ENCODE assay signal across 12 mouse cellular contexts in genomic region chr8:115522527-115522926, GRCm38 (mm10).
DNase-seq lines count a peak whose midpoint lies in the region; ATAC-seq and TF ChIP-seq lines count a peak whose summit lies in the region.
"Had no signal": no experiment of that assay in that cellular context is flagged by ENCODE, and none has a peak within 500 bp of the region (broad histone marks: within the 10 kb centered on the region; RNA-seq: fewer than 3 reads in every experiment).

No protein-coding gene starts in this region.

- H3K27me3 ChIP-seq in kidney, postnatal 0 days (ENCODE audit: insufficient read depth, low read length) = no peaks in the 10 kb centered on the region
- no peaks in the 10 kb centered on the region for H3K27me3 ChIP-seq in kidney, embryonic 14.5 days (ENCODE audit: control insufficient read depth, insufficient read depth, low read length)
- no peaks in the 10 kb centered on the region for H3K27me3 ChIP-seq in intestine, embryonic 15.5 days (replicated peaks)
- H3K27me3 ChIP-seq in stomach, embryonic 15.5 days (replicated peaks) = no peaks in the 10 kb centered on the region
- no peaks in the 10 kb centered on the region for H3K27me3 ChIP-seq in forebrain, embryonic 12.5 days

- H3K4me3 ChIP-seq in kidney, postnatal 0 days (replicated peaks; ENCODE audit: low read depth, low read length) = no peak overlapping the region
- H3K4me3 ChIP-seq in kidney, embryonic 14.5 days (ENCODE audit: low read length) = no peak overlapping the region
- H3K4me3 ChIP-seq in intestine, embryonic 15.5 days (replicated peaks) = no peak overlapping the region
- no peak overlapping the region for H3K4me3 ChIP-seq in lung, adult 2 months (replicated peaks; ENCODE audit: extremely low read depth, low read depth, low read length)
- H3K4me3 ChIP-seq in stomach, embryonic 15.5 days (replicated peaks) = no peak overlapping the region
- no peak overlapping the region for H3K4me3 ChIP-seq in forebrain, embryonic 12.5 days (replicated peaks)
- H3K4me3 ChIP-seq: myocyte had no signal

- intact Hi-C loops in gastrocnemius, postnatal 36 days (cut with DNase I) = no loop called here

- no peaks in the 10 kb centered on the region for H3K36me3 ChIP-seq in kidney, postnatal 0 days (ENCODE audit: insufficient read depth, low read length)
- H3K36me3 ChIP-seq in kidney, embryonic 14.5 days (ENCODE audit: control insufficient read depth, insufficient read depth, low read length) = no peaks in the 10 kb centered on the region
- no peaks in the 10 kb centered on the region for H3K36me3 ChIP-seq in intestine, embryonic 15.5 days
- no peaks in the 10 kb centered on the region for H3K36me3 ChIP-seq in stomach, embryonic 15.5 days
- H3K36me3 ChIP-seq in forebrain, embryonic 12.5 days (replicated peaks) = no peaks in the 10 kb centered on the region

- no peak overlapping the region for H3K4me2 ChIP-seq in kidney, postnatal 0 days (ENCODE audit: low read length)
- no peak overlapping the region for H3K4me2 ChIP-seq in kidney, embryonic 14.5 days (replicated peaks; ENCODE audit: low read depth, low read length)
- no peak overlapping the region for H3K4me2 ChIP-seq in intestine, embryonic 15.5 days (replicated peaks)
- no peak overlapping the region for H3K4me2 ChIP-seq in stomach, embryonic 15.5 days
- H3K4me2 ChIP-seq in forebrain, embryonic 12.5 days = no peak overlapping the region

- DNase-seq in kidney, postnatal 0 days (ENCODE audit: low spot score) = peak; percentile 27
- no peak for DNase-seq in lung, adult 2 months
- DNase-seq in gastrocnemius, postnatal 36 days = no peak
- DNase-seq: cerebellum, adult 11 months; gastrocnemius, postnatal 25 days; layer of hippocampus, postnatal 36 days; thymus, postnatal 36 days had no signal

- no peaks in the 10 kb centered on the region for H3K4me1 ChIP-seq in kidney, postnatal 0 days (replicated peaks; ENCODE audit: insufficient read depth, low read length)
- no peaks in the 10 kb centered on the region for H3K4me1 ChIP-seq in kidney, embryonic 14.5 days (ENCODE audit: control insufficient read depth, insufficient read depth, low read length)
- H3K4me1 ChIP-seq in intestine, embryonic 15.5 days (replicated peaks) = 0 out of 2 replicates have a peak, but pooled peaks cover 4% of the 10 kb centered on the region
- H3K4me1 ChIP-seq in lung, adult 2 months (ENCODE audit: control insufficient read depth, insufficient read depth, low read length) = no peaks in the 10 kb centered on the region
- no peaks in the 10 kb centered on the region for H3K4me1 ChIP-seq in stomach, embryonic 15.5 days
- no peaks in the 10 kb centered on the region; the same call in 1 of the 2 replicates for H3K4me1 ChIP-seq in forebrain, embryonic 12.5 days

- H3K9me3 ChIP-seq in kidney, postnatal 0 days (replicated peaks; ENCODE audit: low read length) = no peaks in the 10 kb centered on the region
- H3K9me3 ChIP-seq in kidney, embryonic 14.5 days (ENCODE audit: control insufficient read depth, low read length) = no peaks in the 10 kb centered on the region
- H3K9me3 ChIP-seq in intestine, embryonic 15.5 days = no peaks in the 10 kb centered on the region
- H3K9me3 ChIP-seq in stomach, embryonic 15.5 days = no peaks in the 10 kb centered on the region
- no peaks in the 10 kb centered on the region for H3K9me3 ChIP-seq in forebrain, embryonic 12.5 days

- H3K9ac ChIP-seq in kidney, postnatal 0 days (ENCODE audit: low read depth, low read length) = no peak overlapping the region
- H3K9ac ChIP-seq in kidney, embryonic 14.5 days (ENCODE audit: low read depth, low read length) = no peak overlapping the region
- H3K9ac ChIP-seq in intestine, embryonic 15.5 days = no peak overlapping the region
- no peak overlapping the region for H3K9ac ChIP-seq in stomach, embryonic 15.5 days
- no peak overlapping the region for H3K9ac ChIP-seq in forebrain, embryonic 12.5 days

- no peak; the same call in 1 of the 2 replicates for ATAC-seq in kidney, postnatal 0 days (replicated peaks; ENCODE audit: low FRiP score, low read depth)
- no peak for ATAC-seq in kidney, embryonic 14.5 days (ENCODE audit: low FRiP score, low TSS enrichment)
- ATAC-seq in intestine, embryonic 15.5 days = peak; percentile 94
- peak; percentile 84 for ATAC-seq in stomach, embryonic 15.5 days (ENCODE audit: insufficient read depth, low FRiP score, low read depth)
- no peak for ATAC-seq in forebrain, embryonic 12.5 days (ENCODE audit: low FRiP score)

- H3K27ac ChIP-seq in kidney, postnatal 0 days = no peak overlapping the region
- no peak overlapping the region for H3K27ac ChIP-seq in kidney, embryonic 14.5 days (ENCODE audit: low read depth, low read length)
- H3K27ac ChIP-seq in intestine, embryonic 15.5 days = no peak overlapping the region
- no peak overlapping the region for H3K27ac ChIP-seq in stomach, embryonic 15.5 days
- H3K27ac ChIP-seq in forebrain, embryonic 12.5 days = no peak overlapping the region

- TF ChIP-seq CTCF in kidney, postnatal 0 days (IDR thresholded peaks at IDR 0.05; ENCODE audit: low read depth) = no peak
- peak; percentile 11; the same call in 1 of the 2 replicates for TF ChIP-seq CTCF in lung, adult 2 months (IDR thresholded peaks at IDR 0.05; ENCODE audit: insufficient read depth, low read length)

- no peak for TF ChIP-seq POLR2A in lung, adult 2 months (IDR thresholded peaks at IDR 0.05; ENCODE audit: borderline replicate concordance, extremely low read depth, low read depth, low read length)

- 64% methylated on average over 5 of the region's 5 CpGs for WGBS in kidney, postnatal 0 days
- 79% methylated on average over 5 of the region's 5 CpGs for WGBS in kidney, embryonic 14.5 days
- WGBS in intestine, embryonic 15.5 days = 75% methylated on average over 5 of the region's 5 CpGs
- WGBS in lung, adult 2 months = 62% methylated on average over 5 of the region's 5 CpGs
- 73% methylated on average over 5 of the region's 5 CpGs for WGBS in stomach, embryonic 15.5 days
- 71% methylated on average over 5 of the region's 5 CpGs for WGBS in forebrain, embryonic 12.5 days

Comparison
In these comparisons a context has a peak if more than half of its experiments do, and no peak if none do; other contexts are left out.
1. ATAC-seq: peak in intestine, embryonic 15.5 days (single experiment) and stomach, embryonic 15.5 days (single experiment); none in kidney, postnatal 0 days (single experiment), kidney, embryonic 14.5 days (single experiment) and forebrain, embryonic 12.5 days (single experiment).